Mouse (Mus musculus) testis, adult 2 months (tissue): Measurements from ENCODE around the gene Veph1.

Experiments used
- CTCF ChIP-seq: fragments of 200-500 bp; IDR thresholded peaks from 2 replicates; pipeline ENCODE4 v1.5.1; 2012; ENCODE audit warnings: low read depth, mild to moderate bottlenecking, inconsistent platforms, low read length, moderate library complexity; ENCODE audit not compliant: control insufficient read depth, insufficient read depth, insufficient replicate concordance
- POLR2A ChIP-seq: fragments of 200-500 bp; IDR thresholded peaks from 2 replicates; pipeline ENCODE4 v1.6.1; 2012; ENCODE audit warnings: low read depth, mild to moderate bottlenecking, inconsistent platforms, low read length, moderate library complexity; ENCODE audit not compliant: control insufficient read depth

- TF ChIP-seq CTCF (no peak), POLR2A (no peak)
Observed at GRCm38 (mm10) chr3:66309531-66309930, 12.9 kb upstream of the Veph1 start.
